Mouse (Mus musculus): ENCODE data around the gene Hells.
A peak's percentile ranks its signal among the peaks of the same experiment; 100 is the strongest.

Hells gene

DNA sequence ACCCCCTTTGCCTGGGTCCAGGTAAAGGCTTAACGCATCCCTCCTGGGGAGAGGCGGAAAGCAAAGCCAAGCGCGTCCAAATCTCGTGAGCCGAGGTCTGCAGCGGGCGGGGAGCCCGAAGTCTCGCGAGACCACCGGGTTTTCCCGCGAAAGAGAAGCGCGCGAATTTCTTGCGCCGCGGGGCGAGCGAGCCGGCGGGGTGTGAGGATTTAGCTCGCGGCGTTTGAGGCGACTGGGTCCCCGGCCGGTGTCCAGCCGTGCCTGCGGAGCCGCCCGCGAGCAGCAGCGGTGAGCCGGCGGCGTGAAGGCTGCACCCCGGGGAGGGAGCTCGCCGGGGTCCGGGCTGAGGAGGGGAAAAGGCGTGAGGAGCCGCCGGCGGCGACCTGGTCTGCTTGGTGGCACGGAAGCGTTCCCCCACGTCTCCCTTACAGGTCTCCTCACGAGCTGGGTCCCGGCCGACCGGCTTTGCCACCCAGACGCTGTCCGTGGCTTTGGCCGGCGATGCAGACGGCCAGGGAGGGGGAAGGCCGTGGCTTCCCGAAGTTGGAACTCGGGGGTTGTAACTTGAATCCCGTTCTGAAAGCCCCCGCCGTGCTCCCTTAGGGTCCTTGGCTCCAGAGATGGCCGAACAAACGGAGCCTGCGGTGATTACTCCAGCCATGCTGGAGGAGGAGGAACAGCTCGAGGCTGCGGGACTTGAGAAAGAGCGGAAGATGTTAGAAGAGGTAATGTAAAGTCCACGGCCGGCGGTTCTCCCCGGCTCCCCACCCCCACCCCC, at the start of gene Hells:
Gene Hells (plus strand): TSS at position 128 of the 778 bp plus-strand sequence.
- DNase-seq (ENCODE audit: low read depth) = peak; percentile 46

GRCm38 (mm10) chr19:38901146-38902135, 29.3 kb upstream of the Hells start:
- peak; percentile 6 for DNase-seq (ENCODE audit: low read depth)

DNA sequence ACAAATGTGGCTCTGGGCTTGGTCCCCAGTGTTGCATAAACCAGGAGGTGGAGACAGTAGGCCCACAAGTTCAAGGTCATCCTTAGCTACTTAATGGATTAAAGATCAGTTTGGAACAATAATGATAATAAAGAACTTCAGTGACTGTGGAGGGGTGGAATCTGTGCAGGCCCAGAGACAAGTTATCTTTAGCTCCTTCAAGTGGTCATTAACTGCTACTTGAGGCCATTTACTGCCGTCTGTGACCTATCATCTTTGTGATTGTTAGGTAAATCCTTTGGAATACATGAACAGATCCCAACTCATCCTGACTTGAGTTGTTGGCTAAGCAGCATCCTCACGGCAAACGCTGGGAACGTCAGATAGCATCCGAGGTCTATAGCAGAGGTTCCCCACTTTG, 28.2 kb upstream of the Hells start:
- DNase-seq (ENCODE audit: low read depth) = no peak

DNA sequence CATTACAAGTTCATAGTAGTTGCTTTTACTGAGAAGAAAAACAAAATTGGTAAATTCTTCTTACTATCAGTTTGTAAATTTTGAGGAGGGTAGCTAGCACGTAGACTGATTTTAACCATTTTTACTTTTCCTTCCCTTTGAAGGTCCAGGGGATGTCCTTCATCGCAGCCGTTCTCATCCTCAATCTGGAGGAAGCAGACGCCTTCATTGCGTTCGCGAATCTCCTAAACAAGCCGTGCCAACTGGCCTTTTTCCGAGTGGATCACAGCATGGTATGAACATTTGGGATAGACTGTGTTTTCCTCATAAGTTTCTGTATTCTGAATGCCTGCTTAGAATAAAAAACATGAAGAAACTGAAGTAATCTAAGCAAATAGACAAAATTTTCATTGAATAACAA, 16.9 kb upstream of the Hells start:
- DNase-seq (ENCODE audit: low read depth) = no peak

DNA sequence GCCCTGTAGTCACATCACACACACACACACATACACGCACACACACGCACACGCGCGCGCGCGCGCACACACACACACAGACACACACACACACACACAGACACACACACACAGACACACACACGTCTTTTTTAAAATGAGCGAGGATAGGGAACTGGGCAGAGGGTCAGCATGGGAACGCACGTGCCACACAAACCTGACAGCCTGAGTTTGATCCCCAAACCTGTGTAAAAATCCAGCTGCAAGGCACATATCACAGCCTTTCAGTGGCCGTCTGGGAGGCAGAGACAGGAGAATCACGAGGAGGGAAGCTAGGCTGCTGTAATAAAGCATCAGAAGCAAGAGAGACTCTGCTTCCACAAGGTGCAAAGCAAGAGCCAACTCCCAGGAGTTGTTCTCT, 15.8 kb upstream of the Hells start:
- no peak for DNase-seq (ENCODE audit: low read depth)

GRCm38 (mm10) chr19:38915677-38916076, 15.0 kb upstream of the Hells start:
- no peak for DNase-seq (ENCODE audit: low read depth)

DNA sequence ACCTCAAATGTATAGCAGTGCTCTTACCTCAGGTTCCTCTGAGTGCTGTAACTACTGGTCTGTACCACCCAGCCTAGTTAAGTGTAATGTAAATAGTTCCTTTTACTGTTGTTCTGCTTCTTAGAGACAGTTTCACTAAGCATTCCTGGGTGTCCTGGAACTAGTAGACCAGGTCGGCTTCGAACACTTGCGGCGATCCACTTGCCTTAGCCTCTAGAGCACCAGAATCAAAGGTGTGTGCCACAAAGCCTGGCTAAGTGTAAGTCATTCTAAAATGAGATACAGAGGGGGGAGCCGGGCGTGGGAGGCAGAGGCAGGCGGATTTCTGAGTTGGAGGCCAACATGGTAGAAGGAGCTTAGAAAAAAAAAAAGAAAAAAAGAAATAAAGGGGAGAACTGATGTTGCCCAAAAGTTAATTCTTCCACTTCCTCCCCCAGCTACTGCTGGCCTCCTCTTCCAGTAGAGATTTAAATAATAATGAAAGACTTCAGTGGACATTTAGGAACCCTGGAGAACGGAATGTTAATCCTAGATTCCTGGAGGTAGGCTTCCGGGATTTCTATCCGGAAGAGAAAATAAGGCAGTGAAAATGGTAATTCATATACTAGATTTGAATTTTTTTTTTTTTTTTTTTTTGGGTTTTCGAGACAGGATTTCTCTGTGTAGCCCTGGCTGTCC, 2.1 kb upstream of the Hells start:
- no peak for DNase-seq (ENCODE audit: low read depth)

- DNase-seq (ENCODE audit: low read depth) = no peak
These were observed 1.1 kb upstream of the Hells start for GRCm38 (mm10) chr19:38929471-38930251.

DNA sequence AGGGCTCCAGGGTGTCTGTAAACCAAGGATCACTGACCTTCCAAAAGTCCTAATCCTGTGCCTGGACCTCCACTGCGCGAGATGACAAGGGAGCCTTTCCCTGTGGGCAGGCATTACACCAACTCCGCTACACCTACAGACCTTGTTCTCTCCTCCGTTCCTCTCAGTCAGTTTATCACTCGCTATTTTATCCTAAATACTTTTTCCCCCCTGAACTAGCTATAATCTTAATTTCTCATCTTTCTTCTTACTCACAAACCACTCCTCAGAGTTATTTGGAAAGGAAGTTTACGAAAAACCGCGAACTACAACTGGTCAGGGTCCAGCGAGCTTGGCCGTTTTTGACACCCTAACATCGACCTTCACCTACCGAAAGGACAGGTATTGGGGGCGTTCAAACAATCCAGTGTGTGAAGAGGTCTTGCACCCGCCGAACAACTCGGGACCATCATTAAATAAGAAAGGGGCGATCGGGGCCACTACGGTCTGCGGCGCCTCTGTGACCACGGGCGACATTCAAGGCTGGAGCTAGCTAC, 395 bp upstream of the Hells start:
- no peak for DNase-seq (ENCODE audit: low read depth)

DNA sequence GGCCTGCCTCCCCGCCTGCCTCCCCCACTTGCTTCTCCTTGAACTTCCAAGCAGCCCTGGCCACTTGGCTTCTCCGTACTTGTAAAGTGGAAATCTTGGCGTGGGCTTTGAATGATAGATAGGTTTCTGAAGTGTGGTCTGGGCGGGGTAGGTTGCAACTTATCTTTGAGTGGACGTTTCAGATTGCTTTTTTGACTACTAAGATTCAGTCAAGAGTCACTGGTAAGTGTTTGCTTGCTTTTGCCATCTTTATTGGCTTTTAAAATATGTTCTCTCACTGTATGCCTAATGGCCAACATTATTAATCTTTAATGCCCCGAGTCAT, 813 bp downstream of the Hells start:
- no peak for DNase-seq (ENCODE audit: low read depth)

- no peak for DNase-seq (ENCODE audit: low read depth)
These were observed 14.0 kb downstream of the Hells start for GRCm38 (mm10) chr19:38944590-38945307.

GRCm38 (mm10) chr19:38970741-38971140, 40.0 kb downstream of the Hells start:
- DNase-seq (ENCODE audit: low read depth) = no peak

DNA sequence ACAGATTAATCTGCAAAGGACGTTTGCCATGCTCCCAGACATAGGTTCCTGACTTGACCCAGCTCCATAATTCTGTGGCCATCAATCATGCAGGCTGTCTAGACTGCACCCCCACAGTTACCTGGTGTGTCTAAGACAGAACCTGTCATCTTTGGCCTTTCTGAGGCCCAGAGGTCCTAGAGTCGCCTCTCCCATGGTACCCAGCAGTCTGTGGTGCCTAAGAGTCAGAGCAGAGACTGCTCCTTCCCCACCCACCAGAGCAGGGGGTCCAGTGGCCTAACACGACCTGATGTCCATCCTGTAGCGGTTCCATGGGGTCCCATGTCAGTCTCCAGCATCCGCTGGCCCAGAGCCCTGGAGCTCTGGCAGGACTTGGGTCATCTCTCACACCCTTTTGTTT, 41.9 kb downstream of the Hells start:
- DNase-seq (ENCODE audit: low read depth) = no peak

DNA sequence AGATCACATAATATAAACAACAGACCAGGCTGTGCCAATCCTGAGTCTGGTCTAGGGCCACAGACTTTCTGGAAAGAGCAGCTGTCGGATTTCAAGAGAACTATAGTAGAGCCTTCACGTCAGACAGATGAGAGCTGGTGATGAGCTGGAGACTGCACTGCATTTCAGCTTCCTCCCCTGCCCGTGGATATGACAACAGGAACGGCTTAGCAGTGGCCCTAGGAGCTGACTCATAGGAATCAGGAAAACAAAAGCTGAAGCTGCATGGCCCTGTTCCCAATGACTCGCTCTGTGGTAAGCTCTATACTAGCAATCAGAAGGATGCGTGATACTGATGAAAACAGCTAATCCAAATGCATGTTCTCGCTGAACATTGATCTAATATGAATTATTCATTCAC, 43.0 kb downstream of the Hells start:
- peak; percentile 56 for DNase-seq (ENCODE audit: low read depth)

DNA sequence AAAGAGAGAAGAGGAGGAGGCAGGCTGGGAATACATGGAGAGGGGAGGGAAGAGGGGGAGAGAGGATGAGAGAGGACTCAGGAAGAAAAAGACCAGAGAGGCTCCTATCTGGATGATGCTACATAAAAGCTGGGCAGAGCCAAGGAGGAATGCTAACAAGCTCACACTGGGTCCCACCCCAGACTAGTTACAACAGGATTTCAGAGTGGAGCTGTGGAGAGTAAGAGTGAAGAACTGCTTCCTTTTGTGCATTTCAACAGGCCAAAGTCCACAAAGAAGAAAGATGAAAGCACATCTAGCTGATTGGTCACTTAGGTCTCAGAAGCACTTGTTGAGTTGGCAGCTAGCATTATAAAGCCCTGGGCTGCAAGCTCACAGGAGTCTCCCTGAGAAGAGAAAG, 45.6 kb downstream of the Hells start:
- DNase-seq (ENCODE audit: low read depth) = no peak

GRCm38 (mm10) chr19:38981966-38982365, 51.3 kb downstream of the Hells start:
- peak; percentile 23 for DNase-seq (ENCODE audit: low read depth)

DNA sequence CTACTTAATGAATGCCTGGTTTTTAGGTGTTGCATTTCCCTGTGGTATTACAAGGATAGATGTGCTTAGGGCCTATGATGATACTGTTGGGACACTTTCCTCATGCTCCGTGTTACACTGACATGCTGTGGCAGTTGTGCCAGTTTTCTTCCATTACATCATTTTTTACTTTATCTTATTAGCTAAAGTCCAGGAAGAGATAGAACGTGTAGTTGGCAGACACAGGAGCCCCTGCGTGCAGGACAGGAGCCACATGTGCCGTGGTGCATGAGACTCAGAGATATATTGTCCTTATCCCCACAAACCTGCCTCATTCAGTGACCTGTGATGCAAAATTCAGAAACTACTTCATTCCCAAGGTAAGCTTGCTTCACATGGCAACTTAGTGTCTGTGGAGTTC, 67.5 kb downstream of the Hells start:
- DNase-seq (ENCODE audit: low read depth) = no peak

DNA sequence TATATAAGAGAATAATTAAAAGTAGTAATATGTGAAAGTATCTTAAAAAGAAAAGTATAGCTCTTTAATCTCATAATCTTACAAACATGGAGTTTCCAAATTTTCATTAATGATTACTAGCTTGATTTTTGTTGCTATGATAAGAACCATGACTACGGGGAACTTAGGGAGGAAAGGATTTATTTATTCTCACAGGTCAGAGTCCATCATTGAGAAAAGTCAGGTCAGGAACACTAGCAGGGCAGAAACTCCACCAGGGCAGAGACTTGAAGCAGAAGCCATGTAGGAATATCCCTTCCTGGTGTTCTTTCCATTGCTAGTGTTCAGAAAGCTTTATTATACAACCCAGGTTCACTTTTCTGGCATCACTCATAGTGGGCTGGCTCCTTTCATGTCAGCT, 68.0 kb downstream of the Hells start:
- no peak for DNase-seq (ENCODE audit: low read depth)

- DNase-seq (ENCODE audit: low read depth) = no peak
These were observed 74.4 kb downstream of the Hells start for GRCm38 (mm10) chr19:39005132-39005531.

DNA sequence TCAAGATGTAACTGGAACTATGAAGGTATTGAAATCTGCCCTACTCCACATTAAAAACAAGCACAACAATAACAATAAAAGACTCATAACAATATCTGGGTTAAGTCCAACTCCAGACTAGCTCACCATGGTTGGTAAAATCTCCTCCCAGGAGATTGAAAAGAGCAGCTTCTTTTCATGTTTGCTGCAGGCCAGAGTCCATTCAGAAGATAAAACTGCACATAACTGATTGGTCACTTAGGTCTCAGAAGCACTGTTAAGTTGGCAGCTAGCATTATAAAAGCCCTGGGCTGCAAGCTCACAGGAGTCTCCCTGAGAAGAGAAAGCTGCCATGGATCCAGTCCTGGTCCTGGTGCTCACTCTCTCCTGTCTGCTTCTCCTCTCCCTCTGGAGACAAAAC, 76.0 kb downstream of the Hells start, which contains the start of gene Cyp2c55:
Gene Cyp2c55 (plus strand): TSS at position 305 of the 400 bp plus-strand sequence.
- DNase-seq (ENCODE audit: low read depth) = no peak

Data from fibroblast of lung, adult 2 months (primary cell).